ENCODE assay signal across 21 mouse cellular contexts in genomic region chr10:87046469-87046868, GRCm38 (mm10). TPM values are rescaled to one million over a fixed set of nuclear protein-coding genes. Genes with fewer than 3 reads are reported as not detected.
DNase-seq lines count a peak whose midpoint lies in the region; ATAC-seq lines count a peak whose summit lies in the region.
"Had no signal": no experiment of that assay in that cellular context is flagged by ENCODE, and none has a peak within 500 bp of the region (broad histone marks: within the 10 kb centered on the region; RNA-seq: fewer than 3 reads in every experiment).

No protein-coding gene starts in this region.

- H3K27ac ChIP-seq in midbrain, embryonic 11.5 days (ENCODE audit: low read depth, low read length): peak overlapping the region; percentile 73
- no peak overlapping the region for H3K27ac ChIP-seq in midbrain, embryonic 16.5 days (ENCODE audit: low read length)
- no peak overlapping the region for H3K27ac ChIP-seq in forebrain, embryonic 16.5 days (ENCODE audit: low read length)
- H3K27ac ChIP-seq: limb, embryonic 12.5 days; liver, embryonic 12.5 days; macrophage had no signal

- no peak overlapping the region for H3K9ac ChIP-seq in midbrain, embryonic 11.5 days (ENCODE audit: low read length)
- no peak overlapping the region for H3K9ac ChIP-seq in midbrain, embryonic 16.5 days (ENCODE audit: low read depth, low read length)
- H3K9ac ChIP-seq in forebrain, embryonic 16.5 days (replicated peaks; ENCODE audit: low read depth, low read length): no peak overlapping the region
- H3K9ac ChIP-seq: limb, embryonic 12.5 days; liver, embryonic 12.5 days; lung, embryonic 14.5 days had no signal

- no peak overlapping the region for H3K4me3 ChIP-seq in midbrain, embryonic 11.5 days (ENCODE audit: low read depth, low read length)
- H3K4me3 ChIP-seq in midbrain, embryonic 16.5 days (ENCODE audit: low read depth, low read length): no peak overlapping the region
- H3K4me3 ChIP-seq in forebrain, embryonic 16.5 days (replicated peaks; ENCODE audit: low read length): no peak overlapping the region
- H3K4me3 ChIP-seq: limb, embryonic 12.5 days; liver, embryonic 12.5 days had no signal

- no peak overlapping the region for H3K4me2 ChIP-seq in midbrain, embryonic 11.5 days
- H3K4me2 ChIP-seq in midbrain, embryonic 16.5 days (ENCODE audit: low read length): no peak overlapping the region
- H3K4me2 ChIP-seq in forebrain, embryonic 16.5 days (ENCODE audit: low read length): no peak overlapping the region
- H3K4me2 ChIP-seq: limb, embryonic 12.5 days; liver, embryonic 12.5 days; lung, embryonic 14.5 days had no signal

- WGBS in midbrain, embryonic 11.5 days: 12% methylated on average over 6 of the region's 6 CpGs
- WGBS in midbrain, embryonic 16.5 days: 7% methylated on average over 6 of the region's 6 CpGs
- 5% methylated on average over 6 of the region's 6 CpGs for WGBS in forebrain, embryonic 16.5 days

- H3K27me3 ChIP-seq in midbrain, embryonic 11.5 days (ENCODE audit: control insufficient read depth, insufficient read depth, low read length): no peaks in the 10 kb centered on the region
- no peaks in the 10 kb centered on the region for H3K27me3 ChIP-seq in midbrain, embryonic 16.5 days (ENCODE audit: control insufficient read depth, insufficient read depth, low read depth, low read length)
- no peaks in the 10 kb centered on the region for H3K27me3 ChIP-seq in forebrain, embryonic 16.5 days (replicated peaks; ENCODE audit: control insufficient read depth, insufficient read depth, low read length)
- H3K27me3 ChIP-seq: limb, embryonic 12.5 days; liver, embryonic 12.5 days had no signal

- DNase-seq in embryo, embryonic 10.5 days (ENCODE audit: low spot score): peak; percentile 55
- DNase-seq in embryo, embryonic 11 days: no peak
- DNase-seq in midbrain, embryonic 11.5 days (ENCODE audit: low spot score, missing footprints): peak; percentile 88
- no peak for DNase-seq in Muller cell, postnatal 12 days (ENCODE audit: inconsistent ontology term)
- DNase-seq in kidney, postnatal 10 days: no peak
- DNase-seq in c-Kit-positive CD71-positive TER-119-positive erythroid progenitor cells, embryonic 14.5 days (ENCODE audit: low spot score): no peak
- DNase-seq: cerebellum, adult 9-10 months; gastrocnemius, postnatal 25 days; heart, postnatal 14 days; kidney, adult 11 months had no signal

- H3K9me3 ChIP-seq in midbrain, embryonic 11.5 days (ENCODE audit: control insufficient read depth, low read length): no peaks in the 10 kb centered on the region
- H3K9me3 ChIP-seq in midbrain, embryonic 16.5 days (replicated peaks; ENCODE audit: control insufficient read depth, low read length, poor library complexity, severe bottlenecking): no peaks in the 10 kb centered on the region
- no peaks in the 10 kb centered on the region for H3K9me3 ChIP-seq in forebrain, embryonic 16.5 days (ENCODE audit: control insufficient read depth, low read length)
- H3K9me3 ChIP-seq: limb, embryonic 12.5 days; liver, embryonic 12.5 days had no signal

- H3K4me1 ChIP-seq in midbrain, embryonic 11.5 days (ENCODE audit: control insufficient read depth, insufficient read depth, low read length): peaks cover 16% of the 10 kb centered on the region
- H3K4me1 ChIP-seq in midbrain, embryonic 16.5 days (ENCODE audit: control insufficient read depth, insufficient read depth, low read length): peaks cover 4% of the 10 kb centered on the region
- peaks cover 2% of the 10 kb centered on the region; the same call in 1 of the 2 replicates for H3K4me1 ChIP-seq in forebrain, embryonic 16.5 days (replicated peaks; ENCODE audit: control insufficient read depth, insufficient read depth, low read length)
- H3K4me1 ChIP-seq: limb, embryonic 12.5 days; liver, embryonic 12.5 days had no signal

- ATAC-seq in midbrain, embryonic 11.5 days (ENCODE audit: low FRiP score): peak; percentile 84
- ATAC-seq in midbrain, embryonic 16.5 days: no peak; the same call in 1 of the 2 replicates
- peak; percentile 71 for ATAC-seq in forebrain, embryonic 16.5 days
- ATAC-seq: CD4-positive, CD25-positive, alpha-beta regulatory T cell, adult 4 months; hindbrain, embryonic 16.5 days; liver, embryonic 12.5 days had no signal

- no peaks in the 10 kb centered on the region for H3K36me3 ChIP-seq in midbrain, embryonic 11.5 days (ENCODE audit: control insufficient read depth, insufficient read depth, low read length)
- H3K36me3 ChIP-seq in midbrain, embryonic 16.5 days (ENCODE audit: control insufficient read depth, insufficient read depth, low read length): no peaks in the 10 kb centered on the region
- H3K36me3 ChIP-seq in forebrain, embryonic 16.5 days (ENCODE audit: control insufficient read depth, insufficient read depth): no peaks in the 10 kb centered on the region
- H3K36me3 ChIP-seq: G1E; limb, embryonic 12.5 days; liver, embryonic 12.5 days had no signal

RNA-seq across cellular contexts. Expression of gene 1700113H08Rik, which starts 11.4 kb away (rescaled TPM):
- polyA plus RNA-seq in midbrain, embryonic 11.5 days (2014; fragmentation: Nextera tagmentation; extraction: Ambion mirVana): 0.29 TPM in 1 of 2 replicates, not detected in the other
- 0.22 and 0.40 TPM in 2 replicates for polyA plus RNA-seq in midbrain, embryonic 16.5 days (2015; fragmentation: Nextera tagmentation; extraction: Ambion mirVana)
- polyA plus RNA-seq in forebrain, embryonic 16.5 days (2015; fragmentation: Nextera tagmentation; extraction: Ambion mirVana): not detected in 2 replicates
- polyA plus RNA-seq: CD4-positive, CD25-positive, alpha-beta regulatory T cell, adult 4 months; G1E; kidney, embryonic 16.5 days; limb, embryonic 12.5 days; liver, embryonic 12.5 days; lung, embryonic 14.5 days; macrophage; stomach, embryonic 14.5 days had no signal

RNA-seq across cellular contexts. Expression of gene Stab2, which starts 38.6 kb away (rescaled TPM):
- polyA plus RNA-seq in midbrain, embryonic 11.5 days (2014; fragmentation: Nextera tagmentation; extraction: Ambion mirVana): 0.25 and 0.26 TPM in 2 replicates
- polyA plus RNA-seq in midbrain, embryonic 16.5 days (2015; fragmentation: Nextera tagmentation; extraction: Ambion mirVana): 0.03 and 0.10 TPM in 2 replicates
- polyA plus RNA-seq in forebrain, embryonic 16.5 days (2015; fragmentation: Nextera tagmentation; extraction: Ambion mirVana): 0.06 and 0.15 TPM in 2 replicates
- polyA plus RNA-seq: G1E had no signal

Comparison
In these comparisons a context has a peak if more than half of its experiments do, and no peak if none do; other contexts are left out.
1. DNase-seq: peak in embryo, embryonic 10.5 days (single experiment) and midbrain, embryonic 11.5 days (single experiment); none in embryo, embryonic 11 days (single experiment), Muller cell, postnatal 12 days (single experiment), kidney, postnatal 10 days (single experiment) and c-Kit-positive CD71-positive TER-119-positive erythroid progenitor cells, embryonic 14.5 days (single experiment).